Mouse (Mus musculus): ENCODE results near the gene Nrbf2. TPM values are rescaled to one million over a fixed set of nuclear protein-coding genes. Genes with fewer than 3 reads are reported as not detected.

Nrbf2 gene
- polyA plus RNA-seq, 1 experiment: 30.0 TPM

- Histone ChIP-seq H3K27ac (ENCODE audit: insufficient read depth, low read depth, low read length) (no peak overlapping the region), H3K4me1 (ENCODE audit: control insufficient read depth, insufficient read depth, low read length) (peaks cover 35% of the 10 kb centered on the region), H3K4me3 (ENCODE audit: insufficient read depth, low read length) (no peak overlapping the region)
- no peak for TF ChIP-seq CTCF (IDR thresholded peaks at IDR 0.05; ENCODE audit: low read depth, low read length)
- TF ChIP-seq POLR2A (IDR thresholded peaks at IDR 0.05; ENCODE audit: borderline replicate concordance, low read depth, low read length): no peak
Measured at GRCm38 (mm10) chr10:67281852-67282251, 3.3 kb downstream of the Nrbf2 start.

- H3K4me1 ChIP-seq (ENCODE audit: control insufficient read depth, insufficient read depth, low read length): peaks cover 29% of the 10 kb centered on the region
Measured at GRCm38 (mm10) chr10:67275916-67276315, 9.2 kb downstream of the Nrbf2 start.

DNA sequence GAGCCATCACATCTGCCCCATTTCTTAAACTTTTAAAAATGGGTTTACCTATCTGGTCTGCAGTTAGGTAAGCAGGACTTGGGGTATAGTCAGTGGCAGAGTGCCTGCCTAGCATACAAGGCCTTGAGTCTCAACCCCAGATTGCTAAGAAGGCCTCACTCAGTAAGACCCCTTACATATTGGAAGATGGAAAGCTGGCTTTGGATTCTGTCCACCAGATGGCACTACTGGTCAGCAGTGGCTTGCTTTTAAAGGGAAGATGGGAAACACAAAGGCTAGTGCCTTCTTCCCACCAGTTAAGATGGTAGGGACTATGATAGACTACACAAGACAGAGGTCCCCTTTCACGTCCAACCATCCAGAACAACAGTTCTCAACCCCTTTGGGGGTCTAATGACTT, 20.3 kb downstream of the Nrbf2 start:
- Histone ChIP-seq H3K4me3 (ENCODE audit: insufficient read depth, low read length) (no peak overlapping the region), H3K27ac (ENCODE audit: insufficient read depth, low read depth, low read length) (no peak overlapping the region), H3K4me1 (ENCODE audit: control insufficient read depth, insufficient read depth, low read length) (no peaks in the 10 kb centered on the region)
- TF ChIP-seq CTCF (IDR thresholded peaks at IDR 0.05; ENCODE audit: low read depth, low read length): peak; percentile 15; the same call in 1 of the 2 replicates
- no peak for TF ChIP-seq POLR2A (IDR thresholded peaks at IDR 0.05; ENCODE audit: borderline replicate concordance, low read depth, low read length)

More at GRCm38 (mm10) chr10:67275916-67276315, 9.2 kb downstream of the Nrbf2 start:
- H3K4me3 ChIP-seq (ENCODE audit: insufficient read depth, low read length): no peak overlapping the region
- H3K27ac ChIP-seq (ENCODE audit: insufficient read depth, low read depth, low read length): no peak overlapping the region
- TF ChIP-seq POLR2A (IDR thresholded peaks at IDR 0.05; ENCODE audit: borderline replicate concordance, low read depth, low read length): no peak
- TF ChIP-seq CTCF (IDR thresholded peaks at IDR 0.05; ENCODE audit: low read depth, low read length): no peak

DNA sequence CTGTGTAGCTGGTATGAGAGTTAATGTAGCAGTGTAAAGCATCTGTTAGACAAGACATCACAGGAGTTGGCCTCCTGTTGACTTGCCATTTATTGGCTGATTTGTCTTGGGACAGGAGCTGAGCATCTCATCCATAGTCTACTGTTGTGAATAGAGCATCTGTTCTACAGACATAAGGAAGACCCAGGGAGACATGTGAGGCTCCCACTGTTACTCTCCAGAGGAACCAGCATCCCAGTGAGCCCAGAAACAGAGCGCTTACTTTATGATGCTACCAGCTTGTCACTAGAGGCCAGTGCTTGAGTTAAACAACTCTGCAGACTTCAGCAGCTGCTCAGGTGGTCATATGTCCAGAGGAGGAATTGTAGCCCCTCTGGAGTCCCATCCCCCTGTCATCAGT, 32.0 kb downstream of the Nrbf2 start:
- Histone ChIP-seq H3K4me1 (ENCODE audit: control insufficient read depth, insufficient read depth, low read length) (peaks cover 18% of the 10 kb centered on the region), H3K27ac (ENCODE audit: insufficient read depth, low read depth, low read length) (no peak overlapping the region), H3K4me3 (ENCODE audit: insufficient read depth, low read length) (no peak overlapping the region)
- no peak for TF ChIP-seq CTCF (IDR thresholded peaks at IDR 0.05; ENCODE audit: low read depth, low read length)
- no peak for TF ChIP-seq POLR2A (IDR thresholded peaks at IDR 0.05; ENCODE audit: borderline replicate concordance, low read depth, low read length)

DNA sequence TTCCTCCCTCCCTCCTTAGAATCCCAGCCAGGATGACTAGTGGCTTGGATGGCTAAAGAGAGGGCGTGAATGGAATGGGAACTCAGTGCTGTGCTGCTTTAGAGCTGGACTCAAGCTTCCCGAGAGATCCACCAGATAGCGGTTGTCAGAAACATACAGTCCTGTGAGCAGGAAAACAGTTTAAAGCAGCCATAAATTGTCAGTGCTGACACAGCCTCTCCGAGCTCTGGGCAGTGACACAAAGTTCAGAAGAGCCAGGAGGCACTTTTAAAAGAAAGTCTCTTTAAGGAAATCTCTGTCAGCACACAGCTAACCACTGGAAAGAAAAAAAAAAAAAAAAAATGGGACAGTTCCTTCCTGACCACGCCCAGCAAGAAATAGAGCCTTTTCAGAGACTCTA, 32.8 kb downstream of the Nrbf2 start:
- Histone ChIP-seq H3K4me3 (ENCODE audit: insufficient read depth, low read length) (no peak overlapping the region), H3K27ac (ENCODE audit: insufficient read depth, low read depth, low read length) (no peak overlapping the region; the same call in 1 of the 2 replicates), H3K4me1 (ENCODE audit: control insufficient read depth, insufficient read depth, low read length) (peaks cover 18% of the 10 kb centered on the region)
- TF ChIP-seq POLR2A (IDR thresholded peaks at IDR 0.05; ENCODE audit: borderline replicate concordance, low read depth, low read length) (no peak), CTCF (IDR thresholded peaks at IDR 0.05; ENCODE audit: low read depth, low read length) (no peak)

DNA sequence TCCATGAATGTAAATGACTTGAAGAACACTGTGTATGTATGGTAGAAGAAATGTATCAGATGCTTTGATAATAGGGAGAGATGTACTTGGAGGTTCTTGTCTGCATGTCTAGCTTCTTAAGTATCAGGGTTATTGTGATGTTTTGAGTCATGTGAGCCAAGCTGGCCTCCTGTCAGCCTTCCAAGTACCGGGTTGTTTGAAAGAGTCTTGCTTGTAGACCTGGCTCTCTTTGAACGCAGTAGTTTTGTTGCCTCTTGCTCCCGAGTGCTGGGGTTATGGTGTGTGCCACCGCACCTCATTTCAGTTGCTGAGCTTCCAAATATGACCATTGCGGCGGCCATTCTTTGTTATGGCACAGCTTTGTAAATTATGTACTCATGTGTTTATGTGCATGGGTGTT, 34.3 kb downstream of the Nrbf2 start:
- TF ChIP-seq CTCF (IDR thresholded peaks at IDR 0.05; ENCODE audit: low read depth, low read length): no peak
- no peak for TF ChIP-seq POLR2A (IDR thresholded peaks at IDR 0.05; ENCODE audit: borderline replicate concordance, low read depth, low read length)
- H3K27ac ChIP-seq (ENCODE audit: insufficient read depth, low read depth, low read length): no peak overlapping the region
- H3K4me3 ChIP-seq (ENCODE audit: insufficient read depth, low read length): no peak overlapping the region
- H3K4me1 ChIP-seq (ENCODE audit: control insufficient read depth, insufficient read depth, low read length): peaks cover 18% of the 10 kb centered on the region

GRCm38 (mm10) chr10:67249486-67249885, 35.6 kb downstream of the Nrbf2 start:
- Histone ChIP-seq H3K27ac (ENCODE audit: insufficient read depth, low read depth, low read length) (no peak overlapping the region), H3K4me3 (ENCODE audit: insufficient read depth, low read length) (no peak overlapping the region), H3K4me1 (ENCODE audit: control insufficient read depth, insufficient read depth, low read length) (peaks cover 18% of the 10 kb centered on the region)
- TF ChIP-seq POLR2A (IDR thresholded peaks at IDR 0.05; ENCODE audit: borderline replicate concordance, low read depth, low read length): no peak
- no peak for TF ChIP-seq CTCF (IDR thresholded peaks at IDR 0.05; ENCODE audit: low read depth, low read length)

DNA sequence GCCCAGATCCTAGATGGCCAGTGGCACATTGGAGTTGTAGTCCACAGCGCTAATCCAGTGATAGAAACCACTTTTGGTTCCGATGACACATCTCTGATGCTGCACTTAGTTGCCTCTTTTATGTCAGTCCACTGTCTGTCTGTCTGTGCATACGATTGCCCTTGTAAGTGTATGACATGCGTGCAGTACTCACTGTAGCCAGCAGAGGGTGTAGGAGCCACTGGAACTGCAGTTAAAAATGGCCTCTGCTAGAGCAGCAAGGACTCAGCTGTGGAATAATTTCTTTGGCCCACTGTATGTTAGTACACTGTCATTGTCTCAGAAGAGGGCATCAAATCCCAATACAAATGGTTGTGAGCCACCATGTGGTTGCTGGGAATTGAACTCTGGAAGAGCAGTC, 38.0 kb downstream of the Nrbf2 start:
- no peak for TF ChIP-seq CTCF (IDR thresholded peaks at IDR 0.05; ENCODE audit: low read depth, low read length)
- TF ChIP-seq POLR2A (IDR thresholded peaks at IDR 0.05; ENCODE audit: borderline replicate concordance, low read depth, low read length): no peak
- no peak overlapping the region for H3K4me3 ChIP-seq (ENCODE audit: insufficient read depth, low read length)
- no peak overlapping the region for H3K27ac ChIP-seq (ENCODE audit: insufficient read depth, low read depth, low read length)
- peaks cover 8% of the 10 kb centered on the region for H3K4me1 ChIP-seq (ENCODE audit: control insufficient read depth, insufficient read depth, low read length)

GRCm38 (mm10) chr10:67230439-67230838, 54.7 kb downstream of the Nrbf2 start:
- Histone ChIP-seq H3K4me3 (ENCODE audit: insufficient read depth, low read length) (no peak overlapping the region), H3K4me1 (ENCODE audit: control insufficient read depth, insufficient read depth, low read length) (peaks cover 13% of the 10 kb centered on the region), H3K27ac (ENCODE audit: insufficient read depth, low read depth, low read length) (no peak overlapping the region)
- TF ChIP-seq POLR2A (IDR thresholded peaks at IDR 0.05; ENCODE audit: borderline replicate concordance, low read depth, low read length) (no peak), CTCF (IDR thresholded peaks at IDR 0.05; ENCODE audit: low read depth, low read length) (no peak)

DNA sequence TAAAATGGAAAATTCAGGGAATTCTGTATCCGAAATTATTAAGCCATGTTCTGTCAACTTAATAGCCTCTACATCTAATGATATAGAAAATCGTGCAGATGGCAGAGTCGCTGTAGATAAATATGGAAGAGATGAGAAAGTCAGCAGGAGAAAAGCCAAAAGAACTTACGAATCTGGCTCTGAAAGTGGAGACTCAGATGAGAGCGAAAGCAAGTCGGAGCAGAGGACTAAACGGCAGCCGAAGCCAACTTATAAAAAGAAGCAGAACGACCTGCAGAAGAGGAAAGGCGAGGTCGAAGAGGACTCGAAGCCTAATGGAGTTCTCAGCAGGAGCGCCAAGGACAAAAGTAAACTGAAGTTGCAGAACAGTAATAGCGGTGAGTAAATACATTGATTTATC, 58.6 kb downstream of the Nrbf2 start:
- H3K27ac ChIP-seq (ENCODE audit: insufficient read depth, low read depth, low read length): peak overlapping the region; percentile 66
- H3K4me3 ChIP-seq (ENCODE audit: insufficient read depth, low read length): no peak overlapping the region
- no peak for TF ChIP-seq POLR2A (IDR thresholded peaks at IDR 0.05; ENCODE audit: borderline replicate concordance, low read depth, low read length)
- no peak for TF ChIP-seq CTCF (IDR thresholded peaks at IDR 0.05; ENCODE audit: low read depth, low read length)
- peaks cover 31% of the 10 kb centered on the region for H3K4me1 ChIP-seq (ENCODE audit: control insufficient read depth, insufficient read depth, low read length)

- H3K4me1 ChIP-seq (ENCODE audit: control insufficient read depth, insufficient read depth, low read length): peaks cover 31% of the 10 kb centered on the region
- no peak overlapping the region for H3K4me3 ChIP-seq (ENCODE audit: insufficient read depth, low read length)
- TF ChIP-seq POLR2A (IDR thresholded peaks at IDR 0.05; ENCODE audit: borderline replicate concordance, low read depth, low read length) (no peak), CTCF (IDR thresholded peaks at IDR 0.05; ENCODE audit: low read depth, low read length) (no peak)
- H3K27ac ChIP-seq (ENCODE audit: insufficient read depth, low read depth, low read length): peak overlapping the region; percentile 66
Measured at GRCm38 (mm10) chr10:67226109-67226508, 59.0 kb downstream of the Nrbf2 start.

Measured in bone marrow macrophage, adult 2 months (primary cell).